13 mouse cellular contexts compared by ENCODE assay signal in genomic region chr11:117643240-117643639, GRCm38 (mm10). TPM values are rescaled to one million over a fixed set of nuclear protein-coding genes. Genes with fewer than 3 reads are reported as not detected.
DNase-seq lines count a peak whose midpoint lies in the region; ATAC-seq and TF ChIP-seq lines count a peak whose summit lies in the region.
"Had no signal": no experiment of that assay in that cellular context is flagged by ENCODE, and none has a peak within 500 bp of the region (broad histone marks: within the 10 kb centered on the region; RNA-seq: fewer than 3 reads in every experiment).

No protein-coding gene starts in this region.

- H3K36me3 ChIP-seq in forebrain, postnatal 0 days (ENCODE audit: insufficient read depth), result no peaks in the 10 kb centered on the region
- no peaks in the 10 kb centered on the region for H3K36me3 ChIP-seq in forebrain, embryonic 11.5 days (ENCODE audit: control insufficient read depth, insufficient read depth, low read length)
- H3K36me3 ChIP-seq in kidney, postnatal 0 days (ENCODE audit: insufficient read depth, low read length), result no peaks in the 10 kb centered on the region
- no peaks in the 10 kb centered on the region for H3K36me3 ChIP-seq in kidney, embryonic 15.5 days
- H3K36me3 ChIP-seq: heart, embryonic 15.5 days; intestine, embryonic 15.5 days had no signal

- H3K4me1 ChIP-seq in forebrain, postnatal 0 days (ENCODE audit: insufficient read depth), result no peaks in the 10 kb centered on the region
- H3K4me1 ChIP-seq in forebrain, embryonic 11.5 days (replicated peaks; ENCODE audit: control insufficient read depth, insufficient read depth, low read length), result peaks cover 3% of the 10 kb centered on the region
- H3K4me1 ChIP-seq in kidney, postnatal 0 days (replicated peaks; ENCODE audit: insufficient read depth, low read length), result no peaks in the 10 kb centered on the region
- 0 out of 2 replicates have a peak, but pooled peaks cover 5% of the 10 kb centered on the region for H3K4me1 ChIP-seq in kidney, embryonic 15.5 days
- H3K4me1 ChIP-seq: intestine, embryonic 15.5 days had no signal

- no peak for TF ChIP-seq CTCF in forebrain, postnatal 0 days (IDR thresholded peaks at IDR 0.05; ENCODE audit: low read depth)
- no peak for TF ChIP-seq CTCF in kidney, postnatal 0 days (IDR thresholded peaks at IDR 0.05; ENCODE audit: low read depth)

- peak; percentile 29; the same call in 1 of the 2 replicates for ATAC-seq in forebrain, postnatal 0 days
- ATAC-seq in forebrain, embryonic 11.5 days (replicated peaks; ENCODE audit: low FRiP score), result no peak
- no peak; the same call in 1 of the 2 replicates for ATAC-seq in kidney, postnatal 0 days (replicated peaks; ENCODE audit: low FRiP score, low read depth)
- ATAC-seq in kidney, embryonic 15.5 days (replicated peaks; ENCODE audit: low FRiP score), result no peak
- ATAC-seq: CD4-positive, CD25-positive, alpha-beta regulatory T cell, adult 4 months; intestine, embryonic 15.5 days had no signal

- no peaks in the 10 kb centered on the region for H3K27me3 ChIP-seq in forebrain, postnatal 0 days (ENCODE audit: insufficient read depth, low read length)
- no peaks in the 10 kb centered on the region for H3K27me3 ChIP-seq in forebrain, embryonic 11.5 days (ENCODE audit: control insufficient read depth, insufficient read depth, low read length)
- H3K27me3 ChIP-seq in kidney, postnatal 0 days (ENCODE audit: insufficient read depth, low read length), result no peaks in the 10 kb centered on the region
- H3K27me3 ChIP-seq in kidney, embryonic 15.5 days, result peaks cover 18% of the 10 kb centered on the region; the same call in 1 of the 2 replicates
- H3K27me3 ChIP-seq: heart, embryonic 15.5 days; intestine, embryonic 15.5 days had no signal

- no peak overlapping the region for H3K27ac ChIP-seq in forebrain, postnatal 0 days (ENCODE audit: low read depth, low read length)
- no peak overlapping the region for H3K27ac ChIP-seq in forebrain, embryonic 11.5 days (ENCODE audit: low read depth, low read length)
- no peak overlapping the region for H3K27ac ChIP-seq in kidney, postnatal 0 days
- H3K27ac ChIP-seq in kidney, embryonic 15.5 days, result no peak overlapping the region
- H3K27ac ChIP-seq: heart, embryonic 15.5 days; intestine, embryonic 15.5 days; liver, embryonic 14.5 days; macrophage had no signal

- no peak overlapping the region for H3K4me2 ChIP-seq in forebrain, postnatal 0 days (ENCODE audit: low read depth)
- no peak overlapping the region for H3K4me2 ChIP-seq in forebrain, embryonic 11.5 days (ENCODE audit: low read depth, low read length, severe bottlenecking)
- H3K4me2 ChIP-seq in kidney, postnatal 0 days (ENCODE audit: low read length), result no peak overlapping the region
- H3K4me2 ChIP-seq in kidney, embryonic 15.5 days, result no peak overlapping the region
- H3K4me2 ChIP-seq: heart, embryonic 15.5 days; intestine, embryonic 15.5 days had no signal

- no peak overlapping the region for H3K9ac ChIP-seq in forebrain, postnatal 0 days
- no peak overlapping the region for H3K9ac ChIP-seq in forebrain, embryonic 11.5 days (ENCODE audit: low read length)
- no peak overlapping the region for H3K9ac ChIP-seq in kidney, postnatal 0 days (ENCODE audit: low read depth, low read length)
- H3K9ac ChIP-seq in kidney, embryonic 15.5 days, result no peak overlapping the region
- H3K9ac ChIP-seq: heart, embryonic 15.5 days; intestine, embryonic 15.5 days; liver, embryonic 14.5 days had no signal

- no peak overlapping the region for H3K4me3 ChIP-seq in forebrain, postnatal 0 days (ENCODE audit: low read depth, low read length)
- H3K4me3 ChIP-seq in forebrain, embryonic 11.5 days (ENCODE audit: low read depth, low read length), result no peak overlapping the region
- H3K4me3 ChIP-seq in kidney, postnatal 0 days (replicated peaks; ENCODE audit: low read depth, low read length), result no peak overlapping the region
- H3K4me3 ChIP-seq in kidney, embryonic 15.5 days (replicated peaks), result no peak overlapping the region
- H3K4me3 ChIP-seq: heart, embryonic 15.5 days; intestine, embryonic 15.5 days had no signal

- 42% methylated on average over 10 of the region's 10 CpGs for WGBS in forebrain, postnatal 0 days
- WGBS in forebrain, embryonic 11.5 days, result 56% methylated on average over 10 of the region's 10 CpGs
- 45% methylated on average over 10 of the region's 10 CpGs for WGBS in kidney, postnatal 0 days
- 50% methylated on average over 10 of the region's 10 CpGs for WGBS in kidney, embryonic 15.5 days

- DNase-seq in forebrain, postnatal 0 days, result peak; percentile 36
- DNase-seq in forebrain, embryonic 11.5 days (ENCODE audit: low spot score), result no peak
- DNase-seq in kidney, postnatal 0 days (ENCODE audit: low spot score), result peak; percentile 44
- DNase-seq in brain, adult 2 months (ENCODE audit: low read depth, low spot score), result peak; percentile 61
- peak; percentile 56 to 68 for DNase-seq in cerebellum, postnatal 25 days
- no peak for DNase-seq in frontal cortex, postnatal 36 days (ENCODE audit: low spot score in 2 of 2)
- DNase-seq in spleen, postnatal 4 days (ENCODE audit: low spot score in 2 of 2), result no peak

- H3K9me3 ChIP-seq in forebrain, postnatal 0 days (ENCODE audit: low read length), result no peaks in the 10 kb centered on the region
- no peaks in the 10 kb centered on the region for H3K9me3 ChIP-seq in forebrain, embryonic 11.5 days (ENCODE audit: control insufficient read depth, low read length)
- no peaks in the 10 kb centered on the region for H3K9me3 ChIP-seq in kidney, postnatal 0 days (replicated peaks; ENCODE audit: low read length)
- H3K9me3 ChIP-seq in kidney, embryonic 15.5 days (replicated peaks), result no peaks in the 10 kb centered on the region
- H3K9me3 ChIP-seq: heart, embryonic 15.5 days; intestine, embryonic 15.5 days had no signal

RNA-seq across cellular contexts. Expression of gene Tnrc6c, which starts 10.8 kb away (rescaled TPM):
- total RNA-seq in forebrain, postnatal 0 days (2014; rRNA removed), result 56.9 and 71.6 TPM in 2 replicates
- 13.1 and 19.9 TPM in 2 replicates for polyA plus RNA-seq in forebrain, postnatal 0 days (2015; fragmentation: Nextera tagmentation; extraction: Ambion mirVana)
- 18.5 and 18.8 TPM in 2 replicates for polyA plus RNA-seq in forebrain, embryonic 11.5 days (2014; fragmentation: Nextera tagmentation; extraction: Ambion mirVana)
- polyA plus RNA-seq in kidney, postnatal 0 days (2015; fragmentation: Nextera tagmentation; extraction: Ambion mirVana), result 8.7 and 8.8 TPM in 2 replicates
- polyA plus RNA-seq in kidney, embryonic 15.5 days (2015; fragmentation: Nextera tagmentation; extraction: Ambion mirVana), result 10.0 and 10.5 TPM in 2 replicates

Comparison
In these comparisons a context has a peak if more than half of its experiments do, and no peak if none do; other contexts are left out.
1. DNase-seq: peak in forebrain, postnatal 0 days (single experiment), kidney, postnatal 0 days (single experiment), brain, adult 2 months (single experiment) and cerebellum, postnatal 25 days (2 of 2); none in forebrain, embryonic 11.5 days (single experiment), frontal cortex, postnatal 36 days (0 of 2) and spleen, postnatal 4 days (0 of 2).